Mouse (Mus musculus) heart, postnatal 25 days (tissue): ENCODE measurements around the gene Gm26938. TPM values are rescaled to one million over a fixed set of nuclear protein-coding genes. Genes with fewer than 3 reads are reported as not detected.

ENCODE experiments used
- DNase-seq: peaks from one replicate; pipeline ENCODE4 v3.0.0; 2022; ENCODE audit warnings: low spot score
- intact Hi-C: fragments of 180-260 bp; cut with DNase I; formaldehyde crosslinking; loops from one replicate; pipeline ENCODE4 v1.15.1; 2025
- total RNA-seq, 2 experiments: library from RNA; stranded (reverse); gene quantifications; 2 replicates each; pipeline ENCODE4 v1.2.3; 2021

Gm26938 gene
- total RNA-seq, 2 experiments from 2014 or later, result not detected

- intact Hi-C loops, result loop anchor here (2.0 kb wide), 1 partner anchor 42 kb away; the partner anchor contains the start of gene Ints1
These were observed 8.9 kb downstream of the Gm26938 start for GRCm38 (mm10) chr5:139817292-139817691.

GRCm38 (mm10) chr5:139816445-139816844 is 9.8 kb downstream of the Gm26938 start:
- no peak for DNase-seq
- intact Hi-C loops, result loop anchor here (2.0 kb wide), 1 partner anchor 42 kb away; the partner anchor contains the start of gene Ints1

More at GRCm38 (mm10) chr5:139817292-139817691, 8.9 kb downstream of the Gm26938 start:
- DNase-seq, result no peak

GRCm38 (mm10) chr5:139815964-139816363 is 10.2 kb downstream of the Gm26938 start:
- no peak for DNase-seq
- intact Hi-C loops, result loop anchor here (2.0 kb wide), 1 partner anchor 41 kb away; the partner anchor contains the start of gene Ints1

GRCm38 (mm10) chr5:139813963-139814381 is 12.2 kb downstream of the Gm26938 start:
- intact Hi-C loops, result no loop called here

GRCm38 (mm10) chr5:139813126-139813490 is 13.1 kb downstream of the Gm26938 start:
- DNase-seq, result no peak
- intact Hi-C loops, result no loop called here

More at GRCm38 (mm10) chr5:139813963-139814381, 12.2 kb downstream of the Gm26938 start:
- no peak for DNase-seq

- intact Hi-C loops, result no loop called here
- DNase-seq, result no peak
These were observed 13.6 kb downstream of the Gm26938 start for GRCm38 (mm10) chr5:139812398-139813125.

GRCm38 (mm10) chr5:139811677-139812397 is 14.4 kb downstream of the Gm26938 start:
- no peak for DNase-seq
- intact Hi-C loops, result no loop called here

GRCm38 (mm10) chr5:139809397-139809796 is 16.8 kb downstream of the Gm26938 start:
- intact Hi-C loops, result no loop called here
- no peak for DNase-seq

- intact Hi-C loops, result no loop called here
- DNase-seq, result no peak
These were observed 20.3 kb downstream of the Gm26938 start for GRCm38 (mm10) chr5:139805924-139806323.

GRCm38 (mm10) chr5:139804573-139805111 is 21.6 kb downstream of the Gm26938 start:
- intact Hi-C loops, result no loop called here
- DNase-seq, result no peak

GRCm38 (mm10) chr5:139804107-139804551 is 22.1 kb downstream of the Gm26938 start:
- intact Hi-C loops, result no loop called here
- no peak for DNase-seq

- DNase-seq, result no peak
- intact Hi-C loops, result loop anchor here (2.0 kb wide), 1 partner anchor 27 kb away; no protein-coding TSS in a partner anchor
These were observed 22.6 kb downstream of the Gm26938 start for GRCm38 (mm10) chr5:139803601-139804102.

- intact Hi-C loops, result loop anchor here (2.0 kb wide), 1 partner anchor 26 kb away; no protein-coding TSS in a partner anchor
- no peak for DNase-seq
These were observed 23.0 kb downstream of the Gm26938 start for GRCm38 (mm10) chr5:139803165-139803564.

- intact Hi-C loops, result loop anchor here (2.0 kb wide), 1 partner anchor 25 kb away; no protein-coding TSS in a partner anchor
- DNase-seq, result no peak
These were observed 24.3 kb downstream of the Gm26938 start for GRCm38 (mm10) chr5:139801880-139802279.

- intact Hi-C loops, result no loop called here
- DNase-seq, result no peak
These were observed 25.0 kb downstream of the Gm26938 start for GRCm38 (mm10) chr5:139801231-139801630.

- intact Hi-C loops, result no loop called here
These were observed 26.2 kb downstream of the Gm26938 start for GRCm38 (mm10) chr5:139799801-139800590.

GRCm38 (mm10) chr5:139799041-139799440 is 27.2 kb downstream of the Gm26938 start:
- intact Hi-C loops, result no loop called here
- no peak for DNase-seq

More at GRCm38 (mm10) chr5:139799801-139800590, 26.2 kb downstream of the Gm26938 start:
- DNase-seq, result no peak

GRCm38 (mm10) chr5:139798168-139798900 is 27.9 kb downstream of the Gm26938 start:
- intact Hi-C loops, result no loop called here
- no peak for DNase-seq
